Mouse (Mus musculus) large intestine, adult 2 months (tissue): Measurements from ENCODE around the gene Pnma1. TPM values are rescaled to one million over a fixed set of nuclear protein-coding genes. Genes with fewer than 3 reads are reported as not detected.
A peak's percentile ranks its signal among the peaks of the same experiment; 100 is the strongest.
"Not testable (repeated sequence)": the region's sequence is repeated elsewhere in the genome, so short reads cannot be mapped to it uniquely, and the experiment has no call there.

ENCODE experiments used
- DNase-seq: peaks from one replicate; pipeline ENCODE4 v3.0.0-alpha.2; 2012; ENCODE audit warnings: low read depth, low spot score
- WGBS: fragments of 180-500 bp; shearing (Covaris S2); methylation state at CpG from one replicate; pipeline ENCODE4 v1.1.7; 2018; 5-methylcytosine and 5-hydroxymethylcytosine counted together
- polyA plus RNA-seq: library from polyadenylated mRNA; depleted of rRNA; stranded (reverse); fragments of >200 nt; gene quantifications from 2 replicates; pipeline ENCODE4 v1.2.3, GENCODE M21; 2012; rRNA removed

The Pnma1 gene
- polyA plus RNA-seq, 1 experiment = 0.22 TPM

- DNase-seq = peak; percentile 52
- 4% methylated on average over 34 of the region's 35 CpGs for WGBS
Observed at GRCm38 (mm10) chr12:84114153-84114994, 33.9 kb downstream of the Pnma1 start, which contains the start of gene Dnal1. Dnal1 (plus strand) TSS chr12:84114366.

- WGBS = 31% methylated on average over 6 of the region's 6 CpGs
- DNase-seq = no peak
Observed at GRCm38 (mm10) chr12:84113676-84114075, 34.6 kb downstream of the Pnma1 start.

GRCm38 (mm10) chr12:84110814-84111213 is 37.5 kb downstream of the Pnma1 start:
- 95% methylated on average over 4 of the region's 4 CpGs for WGBS
- no peak for DNase-seq

GRCm38 (mm10) chr12:84109924-84110323 is 38.4 kb downstream of the Pnma1 start:
- 85% methylated on average over 1 of the region's 1 CpGs for WGBS
- DNase-seq = no peak

- 28% methylated on average over 1 of the region's 1 CpGs for WGBS
- no peak for DNase-seq
Observed at GRCm38 (mm10) chr12:84107692-84108091, 40.6 kb downstream of the Pnma1 start.

- 82% methylated on average over 3 of the region's 3 CpGs for WGBS
- no peak for DNase-seq
Observed at GRCm38 (mm10) chr12:84107012-84107411, 41.3 kb downstream of the Pnma1 start.

- 53% methylated on average over 2 of the region's 2 CpGs for WGBS
- no peak for DNase-seq
Observed at GRCm38 (mm10) chr12:84101493-84101845, 46.8 kb downstream of the Pnma1 start.

GRCm38 (mm10) chr12:84100604-84101492 is 47.4 kb downstream of the Pnma1 start, which contains the start of gene Acot6:
Acot6 (plus strand) TSS chr12:84100654.
- whole genome bisulfite sequencing = under 1% methylated on average over 79 of the region's 80 CpGs
- DNase-seq = not testable (repeated sequence)

- 24% methylated on average over 1 of the region's 1 CpGs for WGBS
- no peak for DNase-seq
Observed at GRCm38 (mm10) chr12:84100071-84100470, 48.2 kb downstream of the Pnma1 start.

GRCm38 (mm10) chr12:84099605-84100004 is 48.7 kb downstream of the Pnma1 start:
- DNase-seq = no peak
- 94% methylated on average over 2 of the region's 2 CpGs for WGBS

Other genes with a start within 250 kb of the Pnma1 start
- 52.4 and 117 TPM in 2 replicates for gene Numb, start 226.6 kb downstream of the Pnma1 start, polyA plus RNA-seq
- gene Riox1, start 197.9 kb downstream of the Pnma1 start, polyA plus RNA-seq = 10.8 and 13.6 TPM in 2 replicates
- not detected in 2 replicates for gene Heatr4, start 163.6 kb downstream of the Pnma1 start, polyA plus RNA-seq
- 2.2 and 4.0 TPM in 2 replicates for gene Acot2, start 160.6 kb downstream of the Pnma1 start, polyA plus RNA-seq
- 1.6 and 2.5 TPM in 2 replicates for gene Acot1, start 139.0 kb downstream of the Pnma1 start, polyA plus RNA-seq
- 4.5 and 8.5 TPM in 2 replicates for gene Acot4, start 110.1 kb downstream of the Pnma1 start, polyA plus RNA-seq
- gene Gm49366, start 109.6 kb downstream of the Pnma1 start, polyA plus RNA-seq = not detected in 2 replicates
- gene Acot3, start 96.3 kb downstream of the Pnma1 start, polyA plus RNA-seq = not detected in 2 replicates
- 0.15 TPM in 1 of 2 replicates, not detected in the other for gene Acot5, start 79.2 kb downstream of the Pnma1 start, polyA plus RNA-seq
- 0.63 and 0.78 TPM in 2 replicates for gene Acot6, start 47.8 kb downstream of the Pnma1 start, polyA plus RNA-seq
- gene Dnal1, start 34.1 kb downstream of the Pnma1 start, polyA plus RNA-seq = 0.69 and 1.2 TPM in 2 replicates
- 9.1 and 15.3 TPM in 2 replicates for gene Elmsan1, start 70.4 kb upstream of the Pnma1 start, polyA plus RNA-seq
- gene Ptgr2, start 136.7 kb upstream of the Pnma1 start, polyA plus RNA-seq = 9.4 and 13.3 TPM in 2 replicates
- 29.4 and 35.1 TPM in 2 replicates for gene Zfp410, start 168.4 kb upstream of the Pnma1 start, polyA plus RNA-seq
- gene Coq6, start 213.2 kb upstream of the Pnma1 start, polyA plus RNA-seq = 43.2 and 49.7 TPM in 2 replicates
- gene Fam161b, start 213.3 kb upstream of the Pnma1 start, polyA plus RNA-seq = 0.62 and 0.64 TPM in 2 replicates